Mouse (Mus musculus) liver, embryonic 16.5 days (tissue): ENCODE measurements around the gene Ssc5d. TPM values are rescaled to one million over a fixed set of nuclear protein-coding genes. Genes with fewer than 3 reads are reported as not detected.

Source experiments
- ATAC-seq: fragments of 200-750 bp; cut with Nextera tagmentation; 2 replicates; pipeline ENCODE4 v1.8.0; 2017; ENCODE audit warnings: low read depth, mild to moderate bottlenecking, moderate number of reproducible peaks, moderate library complexity
- H3K27ac ChIP-seq: fragments of 300-500 bp; sonication (generic); 2 replicates; pipeline ENCODE4 v1.5.1; 2014; ENCODE audit warnings: mild to moderate bottlenecking, low read length
- H3K27me3 ChIP-seq: fragments of 300-500 bp; sonication (generic); 2 replicates; pipeline ENCODE4 v1.6.1; 2014; ENCODE audit warnings: low read depth, low read length, mixed read lengths; ENCODE audit not compliant: control insufficient read depth, insufficient read depth
- H3K36me3 ChIP-seq: fragments of 300-500 bp; sonication (generic); 2 replicates; pipeline ENCODE4 v1.6.1; 2014; ENCODE audit warnings: mild to moderate bottlenecking; ENCODE audit not compliant: control insufficient read depth, insufficient read depth
- H3K4me1 ChIP-seq: fragments of 300-500 bp; sonication (generic); 2 replicates; pipeline ENCODE4 v1.6.1; 2014; ENCODE audit warnings: low read depth, low read length, mixed read lengths; ENCODE audit not compliant: control insufficient read depth
- H3K4me2 ChIP-seq: fragments of 300-500 bp; sonication (generic); 2 replicates; pipeline ENCODE4 v1.6.1; 2014; ENCODE audit warnings: low read depth, low read length, mixed read lengths
- H3K4me3 ChIP-seq: fragments of 300-500 bp; sonication (generic); 2 replicates; pipeline ENCODE4 v1.5.1; 2014; ENCODE audit warnings: low read depth, mild to moderate bottlenecking, low read length
- H3K9ac ChIP-seq: fragments of 300-500 bp; sonication (generic); 2 replicates; pipeline ENCODE4 v1.6.1; 2014; ENCODE audit warnings: low read depth, low read length
- H3K9me3 ChIP-seq: fragments of 300-500 bp; sonication (generic); replicated peaks from 2 replicates; pipeline ENCODE4 v1.6.1; 2016; ENCODE audit warnings: low read length; ENCODE audit not compliant: control insufficient read depth
- WGBS: fragments of 180-500 bp; shearing (Covaris S2); extraction: QIAGEN DNeasy Blood & Tissue Kit; methylation state at CpG from one replicate; pipeline ENCODE4 v1.1.7; 2014; ENCODE audit not compliant: insufficient replicate concordance; 5-methylcytosine and 5-hydroxymethylcytosine counted together
- polyA plus RNA-seq: library from polyadenylated mRNA; unstranded; fragments of >200 nt; fragmentation: Nextera tagmentation; extraction: Ambion mirVana; gene quantifications from 2 replicates; pipeline ENCODE4 v1.2.1, GENCODE M21; 2015

Gene Ssc5d
- polyA plus RNA-seq, 1 experiment from 2014 or later, result 0.20 TPM

GRCm38 (mm10) chr7:4915669-4916416 is 9.7 kb upstream of the Ssc5d start:
- Histone ChIP-seq H3K27ac (peak overlapping the region; percentile 90), H3K4me1 (peaks cover 17% of the 10 kb centered on the region), H3K9me3 (no peaks in the 10 kb centered on the region), H3K27me3 (no peaks in the 10 kb centered on the region), H3K4me2 (peak overlapping the region; percentile 77), H3K36me3 (peaks cover 30% of the 10 kb centered on the region), H3K9ac (peak overlapping the region; percentile 91), H3K4me3 (peak overlapping the region; percentile 85)
- peak; percentile 32 for ATAC-seq
- WGBS, result 18% methylated on average over 14 of the region's 14 CpGs

GRCm38 (mm10) chr7:4917494-4917893 is 8.1 kb upstream of the Ssc5d start:
- no peak overlapping the region for H3K4me2 ChIP-seq
- H3K36me3 ChIP-seq, result peaks cover 30% of the 10 kb centered on the region
- H3K9me3 ChIP-seq, result no peaks in the 10 kb centered on the region
- no peak overlapping the region for H3K9ac ChIP-seq
- 69% methylated on average over 2 of the region's 2 CpGs for WGBS
- no peak for ATAC-seq
- H3K27me3 ChIP-seq, result peaks cover 2% of the 10 kb centered on the region
- peaks cover 21% of the 10 kb centered on the region for H3K4me1 ChIP-seq
- H3K4me3 ChIP-seq, result no peak overlapping the region
- no peak overlapping the region for H3K27ac ChIP-seq

- Histone ChIP-seq H3K4me1 (peaks cover 25% of the 10 kb centered on the region), H3K9ac (no peak overlapping the region), H3K4me2 (no peak overlapping the region), H3K36me3 (peaks cover 30% of the 10 kb centered on the region), H3K27ac (no peak overlapping the region), H3K9me3 (no peaks in the 10 kb centered on the region), H3K4me3 (no peak overlapping the region), H3K27me3 (peaks cover 14% of the 10 kb centered on the region)
- WGBS, result 85% methylated on average over 15 of the region's 15 CpGs
- no peak for ATAC-seq
These were observed 6.9 kb upstream of the Ssc5d start for GRCm38 (mm10) chr7:4918681-4919080.

GRCm38 (mm10) chr7:4919096-4919495 is 6.5 kb upstream of the Ssc5d start:
- WGBS, result 84% methylated on average over 19 of the region's 21 CpGs

GRCm38 (mm10) chr7:4919971-4920370 is 5.6 kb upstream of the Ssc5d start:
- WGBS, result 90% methylated on average over 21 of the region's 21 CpGs
- Histone ChIP-seq H3K4me3 (no peak overlapping the region), H3K27ac (no peak overlapping the region), H3K4me1 (peaks cover 20% of the 10 kb centered on the region), H3K9ac (no peak overlapping the region), H3K4me2 (no peak overlapping the region), H3K9me3 (no peaks in the 10 kb centered on the region), H3K36me3 (peaks cover 30% of the 10 kb centered on the region), H3K27me3 (peaks cover 23% of the 10 kb centered on the region)
- no peak for ATAC-seq

More at GRCm38 (mm10) chr7:4919096-4919495, 6.5 kb upstream of the Ssc5d start:
- no peak for ATAC-seq
- peaks cover 30% of the 10 kb centered on the region for H3K36me3 ChIP-seq
- H3K9ac ChIP-seq, result no peak overlapping the region
- H3K4me3 ChIP-seq, result no peak overlapping the region
- H3K27me3 ChIP-seq, result peaks cover 18% of the 10 kb centered on the region
- peaks cover 25% of the 10 kb centered on the region for H3K4me1 ChIP-seq
- H3K9me3 ChIP-seq, result no peaks in the 10 kb centered on the region
- no peak overlapping the region for H3K4me2 ChIP-seq
- H3K27ac ChIP-seq, result no peak overlapping the region

- no peak overlapping the region for H3K4me2 ChIP-seq
- no peak overlapping the region for H3K4me3 ChIP-seq
- ATAC-seq, result no peak
- H3K27me3 ChIP-seq, result peaks cover 23% of the 10 kb centered on the region
- no peak overlapping the region for H3K9ac ChIP-seq
- H3K36me3 ChIP-seq, result peaks cover 30% of the 10 kb centered on the region
- H3K4me1 ChIP-seq, result peaks cover 20% of the 10 kb centered on the region
- H3K9me3 ChIP-seq, result no peaks in the 10 kb centered on the region
- H3K27ac ChIP-seq, result no peak overlapping the region
- WGBS, result 88% methylated on average over 19 of the region's 19 CpGs
These were observed 5.1 kb upstream of the Ssc5d start for GRCm38 (mm10) chr7:4920496-4920895.

GRCm38 (mm10) chr7:4920976-4921823 is 4.4 kb upstream of the Ssc5d start:
- H3K27ac ChIP-seq, result no peak overlapping the region
- peaks cover 30% of the 10 kb centered on the region for H3K36me3 ChIP-seq
- no peaks in the 10 kb centered on the region for H3K9me3 ChIP-seq
- peaks cover 26% of the 10 kb centered on the region for H3K27me3 ChIP-seq
- H3K4me1 ChIP-seq, result peaks cover 18% of the 10 kb centered on the region
- no peak overlapping the region for H3K4me2 ChIP-seq
- H3K9ac ChIP-seq, result no peak overlapping the region
- WGBS, result 36% methylated on average over 23 of the region's 23 CpGs
- ATAC-seq, result no peak
- no peak overlapping the region for H3K4me3 ChIP-seq

GRCm38 (mm10) chr7:4921824-4922482 is 3.6 kb upstream of the Ssc5d start, which contains the start of gene Nat14:
Gene Nat14, plus strand, starts transcription at chr7:4922028.
- peaks cover 30% of the 10 kb centered on the region for H3K36me3 ChIP-seq

More at GRCm38 (mm10) chr7:4921824-4922482, 3.6 kb upstream of the Ssc5d start, which contains the start of gene Nat14:
- H3K4me1 ChIP-seq, result peaks cover 10% of the 10 kb centered on the region
- no peak within 1 kb of the TSS for H3K27ac ChIP-seq
- no peak within 1 kb of the TSS for H3K9ac ChIP-seq
- ATAC-seq, result no peak
- no peaks in the 10 kb centered on the region for H3K9me3 ChIP-seq
- no peak within 1 kb of the TSS for H3K4me3 ChIP-seq
- H3K27me3 ChIP-seq, result peaks cover 29% of the 10 kb centered on the region
- 26% methylated on average over 8 of the region's 8 CpGs for WGBS
- peak within 1 kb of the TSS; percentile 31 for H3K4me2 ChIP-seq
